Mouse (Mus musculus): ENCODE results near the gene Slc5a9.

GRCm38 (mm10) chr4:111907926-111908325 lies 5.2 kb upstream of the Slc5a9 start:
- TF ChIP-seq POLR2A (IDR thresholded peaks at IDR 0.05; ENCODE audit: low read depth, low read length), result no peak
- TF ChIP-seq CTCF (conservative IDR thresholded peaks at IDR 0.05; ENCODE audit: insufficient read depth, insufficient read length, low read depth, low read length), result no peak

Measured in kidney, adult 2 months (tissue).